Mouse (Mus musculus) liver, postnatal 0 days (tissue): ENCODE results near the gene Tap2.

ENCODE experiments used
- CTCF ChIP-seq: sonication (generic); IDR thresholded peaks from 2 replicates; pipeline ENCODE4 v1.5.1; 2016; ENCODE audit warnings: antibody characterized with exemption, low read depth
- EP300 ChIP-seq: IDR thresholded peaks from 2 replicates; pipeline ENCODE4 v1.6.1; 2016; ENCODE audit warnings: antibody characterized with exemption, low read depth, mild to moderate bottlenecking

DNA sequence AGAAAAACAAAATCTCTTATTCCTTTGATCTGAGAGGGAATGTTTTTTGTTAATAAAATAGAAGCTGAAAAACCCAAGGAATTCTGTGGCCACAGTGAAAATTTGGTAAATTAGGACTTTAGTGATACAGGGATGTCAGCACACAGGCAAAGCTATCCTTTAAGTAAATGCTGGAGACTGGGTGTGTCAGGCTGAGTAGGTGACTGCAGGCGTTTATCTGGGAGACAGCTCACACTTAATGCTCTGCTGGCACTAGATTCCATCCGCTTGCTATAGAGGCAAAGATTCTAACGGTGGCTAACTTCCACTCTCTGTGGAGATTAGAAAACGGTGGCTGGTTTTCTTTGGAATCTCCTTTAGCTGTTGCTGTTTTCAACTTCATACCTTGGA, 32.8 kb upstream of the Tap2 start:
- no peak for TF ChIP-seq CTCF
- no peak for TF ChIP-seq EP300
